Mouse (Mus musculus): Measurements from ENCODE around the gene Il6st. TPM values are rescaled to one million over a fixed set of nuclear protein-coding genes. Genes with fewer than 3 reads are reported as not detected.
"Not testable (repeated sequence)": the region's sequence is repeated elsewhere in the genome, so short reads cannot be mapped to it uniquely, and the experiment has no call there.

The Il6st gene
- polyA plus RNA-seq (2016; fragmentation: Nextera tagmentation; extraction: Ambion mirVana), result 10.1 and 11.1 TPM in 2 replicates

DNA sequence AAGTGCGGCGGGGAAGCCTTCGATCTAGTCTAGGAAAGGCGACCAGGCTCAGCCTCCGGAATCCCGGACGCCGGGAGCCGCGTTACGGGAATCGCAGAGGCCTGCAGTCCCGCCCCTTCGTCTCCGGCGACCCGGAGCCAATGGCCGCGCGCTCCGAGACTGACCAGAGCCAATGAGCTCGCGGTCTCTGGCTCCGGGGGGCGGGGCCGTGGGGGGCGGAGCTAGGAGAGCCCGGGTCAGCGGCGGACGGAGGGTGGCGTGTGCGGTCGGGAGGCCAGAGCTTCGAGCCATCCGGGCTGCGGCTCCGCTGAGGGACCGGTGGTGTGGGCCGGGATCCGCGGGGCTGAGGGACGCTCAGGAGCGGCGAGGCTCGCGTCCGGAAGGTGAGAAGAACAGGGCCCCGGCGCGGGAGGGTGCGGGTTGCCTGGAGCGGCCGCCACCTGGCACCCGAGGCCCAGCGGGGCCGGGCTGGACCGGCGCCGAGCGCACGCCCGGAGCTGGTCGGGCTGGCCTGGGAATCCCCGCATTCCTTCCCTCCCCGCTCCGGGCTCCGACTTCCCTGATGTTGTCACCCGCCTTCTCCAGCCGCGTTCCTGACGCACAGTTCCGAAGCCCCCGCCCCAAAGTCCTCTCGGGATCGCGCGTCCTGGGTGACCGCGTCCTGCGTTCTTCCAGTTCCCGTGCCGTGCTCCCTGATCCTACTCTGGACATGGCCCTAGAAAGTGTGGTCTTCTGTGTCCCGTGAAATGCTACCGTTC lies at the start of gene Il6st:
Il6st (plus strand) TSS at position 203 of the 758 bp plus-strand sequence.
- H3K27ac ChIP-seq, result peak within 1 kb of the TSS; percentile 72
- peak within 1 kb of the TSS; percentile 98 for H3K4me2 ChIP-seq
- under 1% methylated on average over 78 of the region's 85 CpGs for WGBS (ENCODE audit: insufficient replicate concordance)
- peaks cover 22% of the 10 kb centered on the region for H3K27me3 ChIP-seq (replicated peaks)
- peak within 1 kb of the TSS; percentile 80 for H3K9ac ChIP-seq
- no peaks in the 10 kb centered on the region for H3K9me3 ChIP-seq (replicated peaks)
- peaks cover 23% of the 10 kb centered on the region for H3K4me1 ChIP-seq
- H3K36me3 ChIP-seq, result no peaks in the 10 kb centered on the region
- peak; percentile 99 for ATAC-seq
- peak within 1 kb of the TSS; percentile 72 for H3K4me3 ChIP-seq

DNA sequence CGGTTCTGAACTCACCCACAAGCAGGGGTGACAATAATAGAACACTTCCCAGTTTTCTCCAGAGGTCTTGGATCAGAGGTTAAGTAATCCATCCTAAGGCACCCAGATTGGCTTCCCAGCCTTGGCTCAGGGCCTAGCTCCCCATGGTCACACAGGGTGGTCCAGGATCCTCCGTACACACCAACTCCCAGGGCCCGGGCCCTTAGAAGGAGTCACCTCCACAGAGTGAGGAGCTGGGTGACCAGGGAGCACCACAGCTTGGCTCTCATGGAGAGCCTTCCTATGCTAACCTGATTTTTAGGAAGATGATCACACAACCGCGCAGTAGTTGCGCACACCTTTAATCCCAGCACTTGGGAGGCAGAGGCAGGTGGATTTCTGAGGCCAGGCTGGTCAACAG lies 48.0 kb upstream of the Il6st start:
- Histone ChIP-seq H3K27me3 (replicated peaks) (no peaks in the 10 kb centered on the region), H3K4me2 (no peak overlapping the region), H3K27ac (peak overlapping the region; percentile 45), H3K36me3 (no peaks in the 10 kb centered on the region), H3K9ac (no peak overlapping the region), H3K9me3 (replicated peaks) (no peaks in the 10 kb centered on the region), H3K4me3 (no peak overlapping the region), H3K4me1 (peaks cover 39% of the 10 kb centered on the region)
- 79% methylated on average over 6 of the region's 6 CpGs for WGBS (ENCODE audit: insufficient replicate concordance)
- no peak for ATAC-seq

DNA sequence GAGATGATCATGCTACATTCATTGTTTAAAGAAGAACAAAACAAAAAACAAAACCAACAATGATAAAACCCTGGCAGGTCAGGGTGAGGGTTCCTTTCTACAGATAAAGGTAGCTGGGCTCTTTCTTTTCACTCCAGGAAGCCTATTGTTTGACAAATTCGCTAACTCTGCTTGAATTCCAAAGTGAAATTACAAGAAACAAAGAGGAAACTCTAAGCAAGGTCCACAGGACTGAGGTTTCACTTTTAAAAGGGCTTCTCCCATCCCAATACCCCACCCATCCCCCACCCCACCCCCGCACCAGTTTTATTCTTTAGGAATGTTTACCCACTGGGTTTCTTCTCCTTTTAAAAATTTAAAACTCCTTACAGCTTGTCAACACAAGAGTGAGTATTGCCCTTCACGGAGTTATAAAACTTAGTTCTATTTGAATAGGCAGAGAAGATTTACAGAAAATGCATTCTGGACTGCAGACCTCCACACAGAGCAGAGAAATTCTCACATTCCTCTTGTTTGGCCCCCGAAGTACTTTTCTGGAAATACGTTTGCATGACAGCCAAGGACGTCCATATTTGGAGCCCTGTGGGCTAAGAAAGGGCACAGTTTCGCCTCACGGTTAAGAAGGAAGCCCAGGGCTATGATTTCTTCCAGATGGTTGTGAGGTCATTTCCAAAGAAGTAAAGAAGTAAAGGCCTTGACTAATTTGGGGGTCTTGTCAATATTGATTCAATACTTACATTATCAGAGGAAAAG lies 47.3 kb upstream of the Il6st start:
- Histone ChIP-seq H3K4me3 (no peak overlapping the region), H3K27ac (peak overlapping the region; percentile 45), H3K9me3 (replicated peaks) (no peaks in the 10 kb centered on the region), H3K4me2 (peak overlapping the region; percentile 24), H3K36me3 (no peaks in the 10 kb centered on the region), H3K27me3 (replicated peaks) (no peaks in the 10 kb centered on the region), H3K4me1 (peaks cover 32% of the 10 kb centered on the region), H3K9ac (no peak overlapping the region)
- WGBS (ENCODE audit: insufficient replicate concordance), result 27% methylated on average over 8 of the region's 8 CpGs
- ATAC-seq, result no peak

DNA sequence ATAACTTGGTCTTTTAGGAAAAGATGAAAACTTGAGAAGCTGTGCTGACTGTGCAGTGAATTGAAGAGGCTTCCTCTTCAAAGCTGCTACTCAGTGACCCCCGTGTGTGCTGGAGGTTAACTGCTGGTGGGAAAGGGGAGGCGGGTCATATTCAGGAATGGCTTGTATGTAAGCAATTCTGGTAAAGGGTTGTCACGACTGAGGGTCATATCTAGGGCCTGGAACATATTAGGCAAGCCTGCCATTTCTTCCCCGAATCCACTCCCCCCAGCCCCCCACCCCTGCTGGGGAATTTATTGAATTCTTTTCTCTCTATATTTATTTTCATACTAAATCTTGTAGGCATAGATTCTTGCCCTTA lies 46.7 kb upstream of the Il6st start:
- H3K27ac ChIP-seq, result peak overlapping the region; percentile 45
- H3K9ac ChIP-seq, result no peak overlapping the region
- H3K36me3 ChIP-seq, result no peaks in the 10 kb centered on the region
- 0 out of 2 replicates have a peak overlapping the region, but pooled peaks have one; percentile 24 for H3K4me2 ChIP-seq
- H3K9me3 ChIP-seq (replicated peaks), result no peaks in the 10 kb centered on the region
- 44% methylated on average over 4 of the region's 4 CpGs for WGBS (ENCODE audit: insufficient replicate concordance)
- no peaks in the 10 kb centered on the region for H3K27me3 ChIP-seq (replicated peaks)
- no peak overlapping the region for H3K4me3 ChIP-seq
- ATAC-seq, result no peak
- H3K4me1 ChIP-seq, result peaks cover 32% of the 10 kb centered on the region

DNA sequence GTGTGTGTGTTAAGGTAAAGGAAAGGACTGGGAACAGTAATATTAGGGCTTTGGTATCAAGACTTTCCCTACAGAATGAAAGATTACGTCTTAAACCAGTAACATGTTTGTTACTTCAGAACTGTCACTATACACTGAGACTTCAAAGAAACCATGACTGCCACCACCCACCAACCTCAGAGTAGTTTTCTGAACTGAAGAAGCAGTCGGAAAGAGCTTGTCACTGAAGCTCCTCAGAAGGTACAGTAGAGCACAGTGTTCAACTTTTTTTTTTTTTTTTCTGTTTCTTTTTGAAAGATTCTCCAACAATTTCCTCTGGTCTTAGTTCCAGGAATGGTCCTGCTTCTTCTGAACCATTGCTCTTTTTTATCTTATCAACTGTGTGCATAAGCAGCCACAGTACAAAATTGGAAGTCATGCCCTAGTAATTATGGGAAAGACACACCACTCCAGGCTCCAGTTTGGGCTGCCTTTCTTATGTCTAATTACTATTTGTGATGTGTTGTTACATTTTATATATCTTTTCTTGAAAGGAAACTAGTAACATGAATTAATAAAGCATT lies 45.9 kb upstream of the Il6st start:
- no peaks in the 10 kb centered on the region for H3K9me3 ChIP-seq (replicated peaks)
- no peaks in the 10 kb centered on the region for H3K36me3 ChIP-seq
- 44% methylated on average over 2 of the region's 2 CpGs for WGBS (ENCODE audit: insufficient replicate concordance)
- H3K27me3 ChIP-seq (replicated peaks), result no peaks in the 10 kb centered on the region
- ATAC-seq, result peak; percentile 87
- H3K4me1 ChIP-seq, result peaks cover 32% of the 10 kb centered on the region
- peak overlapping the region; percentile 67; the same call in 1 of the 2 replicates for H3K27ac ChIP-seq
- no peak overlapping the region for H3K9ac ChIP-seq
- peak overlapping the region; percentile 39 for H3K4me2 ChIP-seq
- no peak overlapping the region for H3K4me3 ChIP-seq

DNA sequence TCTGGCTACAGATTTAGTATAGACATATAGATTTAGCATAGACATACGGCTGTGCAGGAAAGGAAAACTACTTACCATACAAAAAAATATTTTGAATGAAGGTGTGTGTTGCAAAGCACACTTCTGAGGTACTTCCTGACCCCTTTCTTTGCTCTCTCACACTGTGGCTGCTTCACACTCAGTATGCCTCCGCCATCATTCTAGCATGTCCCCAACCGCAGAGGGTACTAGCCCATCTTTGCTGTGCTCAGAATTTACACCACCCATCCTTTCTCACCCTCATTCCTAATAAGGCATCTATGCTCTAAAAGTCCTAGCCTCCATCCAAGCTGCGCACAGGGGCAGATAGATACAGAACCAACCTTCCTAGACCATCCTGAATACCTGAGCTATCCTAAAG lies 45.3 kb upstream of the Il6st start:
- H3K27ac ChIP-seq, result 0 out of 2 replicates have a peak overlapping the region, but pooled peaks have one; percentile 40
- no peaks in the 10 kb centered on the region for H3K36me3 ChIP-seq
- no peak overlapping the region for H3K9ac ChIP-seq
- peaks cover 32% of the 10 kb centered on the region for H3K4me1 ChIP-seq
- H3K4me3 ChIP-seq, result no peak overlapping the region
- peak overlapping the region; percentile 39; the same call in 1 of the 2 replicates for H3K4me2 ChIP-seq
- WGBS (ENCODE audit: insufficient replicate concordance), result 83% methylated on average over 4 of the region's 4 CpGs
- no peak for ATAC-seq
- no peaks in the 10 kb centered on the region for H3K9me3 ChIP-seq (replicated peaks)
- H3K27me3 ChIP-seq (replicated peaks), result no peaks in the 10 kb centered on the region

DNA sequence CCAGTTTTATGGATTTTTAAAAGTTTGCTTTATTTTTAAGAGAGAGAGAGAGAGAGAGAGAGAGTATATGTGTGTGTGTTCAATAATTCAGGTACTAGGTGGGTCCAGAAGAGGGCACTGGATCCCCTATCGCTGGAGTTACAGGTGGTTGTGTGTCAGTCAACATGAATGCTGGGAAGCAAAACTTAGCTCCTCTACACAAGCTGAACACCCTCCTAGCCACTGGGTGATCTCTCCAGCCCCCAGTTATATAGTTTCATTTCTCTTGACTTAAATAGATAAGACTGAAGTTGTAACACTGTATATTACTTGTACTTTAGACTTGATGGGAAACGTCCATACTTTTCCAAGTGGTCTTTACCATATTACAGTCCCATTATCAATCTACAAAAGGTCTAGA lies 39.7 kb upstream of the Il6st start:
- no peaks in the 10 kb centered on the region for H3K36me3 ChIP-seq
- H3K27ac ChIP-seq, result no peak overlapping the region

DNA sequence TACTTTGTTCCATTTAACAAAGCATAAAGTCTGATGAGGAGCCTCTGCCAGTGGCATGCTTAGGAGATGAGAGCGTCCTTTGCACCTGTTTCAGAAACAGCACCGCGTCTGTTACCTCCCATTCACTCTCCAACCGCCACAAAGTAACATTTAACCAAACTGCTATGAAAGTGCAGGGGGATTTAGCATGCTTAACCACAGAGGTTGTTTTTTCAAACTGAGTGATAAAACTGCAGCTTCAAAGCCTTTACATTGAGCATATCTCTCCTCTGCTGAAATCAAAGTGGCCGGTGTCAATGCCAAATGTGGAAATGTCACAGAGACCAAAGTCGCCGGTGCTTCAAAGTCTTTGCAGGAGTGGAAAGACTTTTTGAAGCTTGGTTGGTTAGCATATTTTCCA lies 39.2 kb upstream of the Il6st start:
- no peaks in the 10 kb centered on the region for H3K36me3 ChIP-seq
- no peaks in the 10 kb centered on the region for H3K27me3 ChIP-seq (replicated peaks)
- H3K9ac ChIP-seq, result no peak overlapping the region
- no peak for ATAC-seq
- H3K27ac ChIP-seq, result no peak overlapping the region
- peaks cover 10% of the 10 kb centered on the region for H3K4me1 ChIP-seq
- no peak overlapping the region for H3K4me3 ChIP-seq
- 68% methylated on average over 7 of the region's 7 CpGs for WGBS (ENCODE audit: insufficient replicate concordance)
- no peaks in the 10 kb centered on the region for H3K9me3 ChIP-seq (replicated peaks)
- no peak overlapping the region for H3K4me2 ChIP-seq

More for the DNA sequence above, 39.7 kb upstream of the Il6st start:
- no peaks in the 10 kb centered on the region for H3K27me3 ChIP-seq (replicated peaks)
- no peaks in the 10 kb centered on the region for H3K9me3 ChIP-seq (replicated peaks)
- H3K9ac ChIP-seq, result no peak overlapping the region
- no peak overlapping the region for H3K4me2 ChIP-seq
- 63% methylated on average over 2 of the region's 2 CpGs for WGBS (ENCODE audit: insufficient replicate concordance)
- peaks cover 10% of the 10 kb centered on the region for H3K4me1 ChIP-seq
- ATAC-seq, result no peak
- H3K4me3 ChIP-seq, result no peak overlapping the region

DNA sequence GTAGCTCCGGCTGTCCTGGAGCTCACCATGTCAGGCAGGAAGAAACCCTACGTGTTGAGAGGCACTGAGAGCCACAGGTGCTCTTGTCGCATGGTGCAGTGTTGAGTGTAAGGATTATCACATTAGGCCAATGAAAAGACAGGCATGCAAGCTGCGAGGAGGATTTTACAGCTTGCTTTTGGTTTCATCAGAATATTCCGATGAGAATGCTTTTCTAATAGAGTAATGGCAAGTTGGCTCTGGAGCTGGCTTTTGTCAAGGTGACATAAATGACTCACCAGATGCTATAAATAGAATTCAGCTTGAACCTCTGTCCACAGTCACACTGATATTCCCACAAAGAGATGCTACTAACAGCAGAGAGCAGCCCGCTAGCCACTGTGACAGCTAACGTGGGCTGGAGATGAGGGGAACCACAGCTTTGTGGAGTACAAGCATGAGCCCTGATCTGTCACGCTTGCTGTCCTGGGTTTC lies 38.7 kb upstream of the Il6st start:
- ATAC-seq, result no peak
- WGBS (ENCODE audit: insufficient replicate concordance), result 56% methylated on average over 8 of the region's 8 CpGs

DNA sequence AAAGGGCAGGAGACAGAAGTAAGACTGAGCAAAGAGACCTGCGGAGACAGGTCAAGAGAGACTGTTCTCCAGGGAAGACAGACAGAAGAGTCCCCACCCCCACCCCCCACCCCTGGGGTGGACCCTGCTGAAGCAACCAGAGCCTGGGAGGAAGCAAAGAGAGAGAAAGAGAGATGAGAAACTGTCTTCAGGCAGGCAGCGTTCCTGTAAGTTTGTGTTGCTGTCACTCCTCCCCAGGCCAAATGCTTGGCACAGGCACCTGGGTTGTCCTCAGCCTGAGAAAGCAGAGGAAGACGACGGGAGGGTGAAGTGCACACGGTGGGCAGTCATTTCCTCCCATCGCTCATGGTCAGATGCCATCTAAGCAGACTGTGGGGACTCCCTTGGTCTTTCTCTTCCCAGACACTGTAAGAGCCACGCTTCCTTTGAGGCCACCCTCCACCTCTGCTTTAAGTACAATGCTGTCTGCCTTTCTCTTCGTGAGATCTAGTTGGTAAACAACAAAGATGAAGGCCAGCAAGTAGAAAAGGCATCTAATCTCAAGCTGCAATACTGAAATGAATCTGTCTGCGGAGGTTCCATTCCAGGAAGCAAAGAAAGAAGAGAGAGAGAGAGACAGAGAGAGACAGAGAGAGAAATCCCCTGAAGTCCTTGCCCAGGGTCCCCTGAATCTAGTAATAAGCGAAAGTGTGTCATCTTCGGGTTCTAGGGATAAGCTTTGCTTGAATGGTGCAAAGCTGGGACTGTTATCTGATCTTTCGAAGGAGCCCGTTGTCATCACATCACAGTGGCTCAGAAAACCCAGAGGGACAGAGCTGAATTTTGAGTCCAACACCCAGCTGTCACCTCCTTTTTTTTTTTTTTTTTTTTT lies 37.4 kb upstream of the Il6st start:
- no peaks in the 10 kb centered on the region for H3K36me3 ChIP-seq
- H3K4me2 ChIP-seq, result no peak overlapping the region
- WGBS (ENCODE audit: insufficient replicate concordance), result 28% methylated on average over 13 of the region's 13 CpGs
- no peaks in the 10 kb centered on the region for H3K27me3 ChIP-seq (replicated peaks)
- peaks cover 10% of the 10 kb centered on the region for H3K4me1 ChIP-seq
- no peak overlapping the region for H3K4me3 ChIP-seq
- H3K9ac ChIP-seq, result no peak overlapping the region
- no peaks in the 10 kb centered on the region for H3K9me3 ChIP-seq (replicated peaks)
- no peak for ATAC-seq
- no peak overlapping the region for H3K27ac ChIP-seq

More for the DNA sequence above, 38.7 kb upstream of the Il6st start:
- no peak overlapping the region for H3K4me3 ChIP-seq
- H3K27me3 ChIP-seq (replicated peaks), result no peaks in the 10 kb centered on the region
- no peak overlapping the region for H3K27ac ChIP-seq
- H3K4me2 ChIP-seq, result no peak overlapping the region
- H3K36me3 ChIP-seq, result no peaks in the 10 kb centered on the region
- H3K9ac ChIP-seq, result no peak overlapping the region
- H3K4me1 ChIP-seq, result peaks cover 10% of the 10 kb centered on the region
- H3K9me3 ChIP-seq (replicated peaks), result no peaks in the 10 kb centered on the region

DNA sequence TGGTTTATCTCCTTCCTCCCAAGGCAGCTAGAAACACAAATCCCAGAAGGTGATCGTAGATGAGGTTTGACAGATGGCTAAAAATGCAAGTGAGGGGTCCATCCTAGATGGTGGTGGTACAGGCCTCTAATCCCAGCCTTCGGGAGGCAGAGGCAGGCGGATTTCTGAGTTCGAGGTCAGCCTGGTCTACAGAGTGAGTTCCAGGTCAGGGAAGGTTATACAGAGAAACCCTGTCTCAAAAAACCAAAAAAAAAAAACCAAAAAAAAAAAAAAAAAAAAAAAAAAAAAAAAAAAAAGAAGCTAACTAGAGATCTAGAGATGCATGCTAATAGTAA lies 36.8 kb upstream of the Il6st start:
- WGBS (ENCODE audit: insufficient replicate concordance), result 66% methylated on average over 4 of the region's 4 CpGs
- not testable (repeated sequence) for H3K9me3 ChIP-seq (replicated peaks); H3K36me3 ChIP-seq; H3K4me3 ChIP-seq; ATAC-seq; H3K9ac ChIP-seq; H3K27ac ChIP-seq; H3K4me2 ChIP-seq; H3K4me1 ChIP-seq; H3K27me3 ChIP-seq (replicated peaks)
